Mouse (Mus musculus) CD8-positive naive resting alpha-beta T cell, adult 2 months (primary cell): ENCODE results near the gene Nolc1.

ENCODE experiments used
- DNase-seq, 2 experiments: peaks; one replicate each; pipeline ENCODE4 v3.0.0; 2022; ENCODE audit warnings: low read depth in 2 of 2, low spot score in 2 of 2

Nolc1 gene

DNA sequence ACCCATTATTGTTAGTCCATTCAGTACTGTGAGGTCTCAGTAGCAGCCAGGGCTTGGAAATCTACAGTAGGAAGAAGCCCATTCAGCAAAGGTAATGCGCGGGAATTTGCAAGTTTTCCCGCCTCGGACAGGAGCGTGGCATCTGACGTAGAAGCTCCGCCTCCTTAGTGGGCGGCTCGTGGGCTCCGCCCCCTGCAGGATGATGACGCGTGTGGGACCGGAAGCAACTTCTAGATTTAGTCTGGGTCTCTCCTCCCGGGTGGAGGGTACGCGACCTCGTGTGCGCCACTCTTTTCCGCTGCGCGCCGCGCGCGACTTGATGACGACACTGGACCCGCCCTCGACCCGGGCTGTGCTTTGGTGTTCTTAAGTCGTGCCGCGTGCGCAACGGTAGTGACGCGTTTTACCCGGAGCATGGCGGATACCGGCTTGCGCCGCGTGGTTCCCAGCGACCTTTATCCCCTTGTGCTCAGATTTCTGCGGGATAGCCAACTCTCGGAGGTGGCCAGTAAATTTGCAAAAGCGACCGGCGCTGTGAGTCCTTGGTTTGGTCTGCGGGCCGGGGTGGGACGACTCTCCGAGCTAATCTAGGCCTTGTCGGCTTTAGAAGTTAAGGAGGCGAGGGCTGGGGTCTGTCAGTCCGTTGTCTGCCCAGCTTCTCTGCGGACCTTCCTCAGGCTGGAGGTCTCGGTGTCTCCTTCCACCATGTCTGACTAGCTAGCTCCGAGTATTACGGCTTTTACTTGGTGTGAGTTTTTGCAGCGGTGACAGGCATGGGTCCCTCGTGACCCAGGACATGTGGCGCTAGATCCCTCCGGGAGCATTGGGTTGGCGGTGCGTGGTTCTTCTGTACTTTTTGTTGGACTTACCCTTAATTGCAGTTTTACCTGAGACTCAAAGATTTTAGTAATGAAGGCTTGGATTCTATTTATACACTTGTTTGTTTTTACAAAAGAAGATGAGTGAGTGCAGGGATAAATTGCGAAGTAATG, at the start of gene Nolc1:
TSS of gene Nolc1 (plus strand) at position 248 of the 992 bp plus-strand sequence.
- peak; percentile 98 to 99 for DNase-seq

DNA sequence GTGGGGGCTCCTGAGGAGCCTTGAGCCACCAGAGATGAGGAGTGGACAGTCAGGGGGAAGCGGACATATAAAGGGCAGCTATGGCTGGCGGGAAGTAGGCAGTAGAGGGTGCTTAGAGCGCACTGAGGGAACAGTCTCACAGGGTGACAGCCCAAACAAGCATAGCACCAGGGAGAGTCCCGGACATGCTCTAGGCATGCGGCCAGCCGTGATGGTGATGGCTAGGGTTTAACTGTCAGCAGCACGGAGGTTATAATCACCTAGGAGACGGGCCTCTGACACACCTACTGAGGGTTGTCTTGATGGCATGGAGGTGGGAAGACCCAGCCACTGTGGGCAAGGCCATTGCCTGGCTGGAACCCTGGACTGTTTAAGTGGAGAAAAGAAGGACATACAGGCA, 49.1 kb upstream of the Nolc1 start:
- DNase-seq, result no peak

DNA sequence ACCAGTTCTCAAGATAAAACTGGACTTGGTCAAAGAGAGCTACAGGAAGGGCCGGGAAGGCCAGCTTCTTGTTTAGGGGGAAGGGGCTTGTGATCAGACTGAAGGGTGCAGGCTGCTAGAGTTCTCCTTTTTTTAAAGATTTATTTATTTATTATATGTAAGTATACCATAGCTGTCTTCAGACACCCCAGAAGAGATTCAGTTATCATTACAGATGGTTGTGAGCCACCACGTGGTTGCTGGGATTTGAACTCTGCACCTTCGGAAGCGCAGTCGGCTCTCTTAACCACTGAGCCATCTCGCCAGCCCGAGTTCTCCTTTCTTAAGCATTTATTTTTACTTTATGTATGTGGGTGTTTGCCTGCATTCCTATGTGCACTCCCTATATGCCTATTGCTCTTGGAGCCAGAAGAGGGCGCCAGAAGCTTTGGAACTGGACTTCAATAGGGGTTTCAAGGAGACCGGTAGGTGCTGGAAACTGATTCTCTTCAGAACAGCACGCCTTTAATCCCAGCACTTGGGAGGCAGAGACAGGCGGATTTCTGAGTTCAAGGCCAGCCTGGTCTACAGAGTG, 46.8 kb upstream of the Nolc1 start:
- no peak for DNase-seq

DNA sequence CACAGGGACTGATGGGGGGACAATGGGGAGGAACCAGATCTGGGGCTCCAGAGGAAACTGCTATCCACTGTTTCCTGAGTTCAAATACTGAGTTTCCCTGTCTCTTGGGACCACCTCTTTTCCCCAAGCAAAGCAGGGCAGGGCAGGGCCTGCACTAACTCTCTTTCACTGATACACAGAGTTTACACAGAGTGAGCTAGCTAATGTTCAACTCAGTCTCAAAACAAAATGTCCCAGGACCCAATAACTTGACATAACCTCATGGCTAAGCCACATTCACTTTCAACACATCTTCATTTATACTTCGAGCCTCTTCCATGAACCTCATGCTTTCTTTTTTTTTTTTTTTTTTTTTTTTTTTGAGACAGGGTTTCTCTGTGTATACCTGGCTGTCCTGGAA, 46.0 kb upstream of the Nolc1 start:
- no peak for DNase-seq

DNA sequence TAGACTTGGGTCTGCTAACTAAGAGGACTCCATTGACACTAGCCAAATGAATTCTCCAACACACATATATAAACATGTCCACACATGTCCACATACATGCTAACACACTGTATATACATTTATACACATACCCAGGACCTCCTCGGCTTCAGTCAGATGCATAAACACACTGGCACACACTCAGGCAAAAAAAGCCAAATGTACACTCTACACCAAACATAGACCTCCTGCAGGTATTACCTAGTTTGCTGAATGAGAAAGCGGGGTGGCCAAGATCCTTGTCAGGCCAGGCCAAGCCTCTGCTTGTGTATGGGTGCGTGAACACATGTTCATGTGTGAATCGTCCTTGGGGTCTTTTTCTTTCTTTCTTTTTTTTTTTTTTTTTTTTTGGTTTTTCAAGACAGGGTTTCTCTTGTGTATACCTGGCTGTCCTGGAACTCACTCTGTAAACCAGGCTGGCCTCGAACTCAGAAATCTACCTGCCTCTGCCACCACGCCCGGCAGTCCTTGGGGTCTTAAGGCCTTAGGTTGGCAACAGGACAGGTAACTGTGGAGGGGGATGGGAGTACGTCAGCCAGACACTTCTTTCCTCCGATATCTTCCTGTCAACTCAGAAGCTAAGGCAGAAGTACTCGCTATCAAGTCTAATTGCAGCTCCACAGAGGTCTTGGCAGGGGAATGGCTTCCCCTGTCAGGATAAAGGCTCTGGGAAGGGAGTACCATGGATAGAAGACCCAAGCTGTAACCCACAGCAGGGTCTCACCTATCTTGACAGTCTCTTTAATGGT, 45.3 kb upstream of the Nolc1 start:
- DNase-seq, result no peak

DNA sequence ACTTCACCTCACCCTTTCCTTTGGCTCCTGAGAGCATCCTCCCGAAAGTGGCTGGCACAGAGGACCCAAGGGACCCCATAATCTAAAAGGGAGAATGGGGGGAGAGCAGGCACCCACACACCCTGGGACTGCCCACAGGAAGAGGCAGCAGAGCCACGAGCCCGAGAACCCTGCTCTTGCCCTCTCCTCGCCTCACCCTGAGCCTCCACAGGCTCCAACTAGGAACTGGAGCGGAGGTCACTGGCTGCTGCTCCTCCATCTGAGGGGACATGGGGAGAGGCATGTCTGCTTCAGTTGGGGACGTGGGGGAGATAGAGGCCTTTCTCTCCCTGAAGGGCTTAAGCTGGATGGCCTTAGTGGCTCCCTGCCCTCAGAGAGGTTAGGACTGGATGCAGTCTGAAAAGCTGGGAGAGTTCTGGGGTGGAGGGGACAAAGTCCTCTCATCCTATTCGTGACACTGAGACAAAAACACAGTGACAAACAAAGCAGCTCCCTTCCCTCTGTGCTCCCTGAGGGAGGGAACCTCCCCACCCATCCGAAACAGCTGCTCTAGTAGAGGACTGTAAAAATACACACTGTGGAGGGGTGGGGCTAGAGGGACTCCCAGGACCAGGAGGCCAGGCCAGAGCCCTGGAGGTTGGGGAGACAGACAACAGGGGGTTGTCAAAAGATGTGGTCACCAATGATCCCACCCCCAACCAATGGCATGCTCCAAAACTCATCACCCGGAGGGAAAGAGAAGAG, 43.8 kb upstream of the Nolc1 start:
- DNase-seq, result no peak

DNA sequence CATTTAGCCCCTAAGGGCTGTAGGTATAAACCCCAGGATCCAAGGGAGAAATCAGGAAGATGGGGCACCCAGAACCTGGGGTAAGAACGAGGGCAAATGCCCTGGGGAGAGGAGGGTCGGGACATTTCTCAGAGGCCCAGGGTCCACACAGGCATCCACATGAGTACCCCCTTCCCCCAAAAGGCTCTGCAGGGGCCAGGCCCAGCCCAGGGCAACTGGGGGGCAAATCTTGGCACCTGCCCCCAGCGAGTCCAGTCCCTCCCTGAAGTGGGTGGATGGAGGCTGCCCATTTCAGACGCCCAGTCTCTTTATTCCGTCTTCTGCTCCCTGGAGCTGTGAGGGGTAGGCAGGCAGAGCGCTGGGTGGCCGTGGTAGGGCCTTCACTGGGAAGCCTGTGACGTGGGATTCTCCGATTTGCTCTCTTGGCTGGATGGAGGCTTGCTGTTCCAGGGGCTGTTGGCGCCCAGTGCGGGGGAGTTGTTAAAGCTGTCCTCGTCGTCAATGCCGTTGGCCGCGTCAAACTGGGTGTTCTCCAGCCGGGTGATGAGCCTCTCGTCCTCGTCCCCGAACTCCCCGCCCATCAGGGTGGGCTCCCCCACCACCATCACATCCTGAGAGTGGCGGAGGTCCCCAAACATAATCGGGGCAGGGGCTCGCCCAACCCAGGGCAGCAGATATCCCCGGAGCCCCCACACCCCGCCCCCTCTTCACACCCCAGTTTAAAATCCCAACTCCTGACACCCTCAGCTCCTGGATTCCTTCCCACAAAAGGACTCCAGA, 42.7 kb upstream of the Nolc1 start:
- DNase-seq, result no peak

DNA sequence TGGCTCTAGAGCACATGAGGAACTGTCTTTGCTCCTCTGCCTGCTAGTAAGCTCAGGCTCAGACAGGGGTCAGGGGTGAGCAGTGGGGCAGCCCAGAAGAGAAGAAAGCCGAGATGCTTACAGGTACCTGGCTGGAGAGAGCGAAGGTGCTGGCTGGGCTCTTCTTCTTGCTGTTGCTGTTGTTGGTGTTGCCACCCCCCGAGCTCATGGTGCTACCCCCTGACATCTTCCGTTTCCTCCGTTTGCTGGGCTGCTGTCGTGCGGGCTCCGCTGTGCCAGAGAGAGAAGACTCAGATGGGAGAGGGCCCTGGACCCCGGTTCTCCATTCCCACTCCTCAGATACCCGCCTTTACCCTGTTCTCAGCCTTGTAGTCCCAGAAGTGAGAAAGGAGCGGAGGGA, 41.8 kb upstream of the Nolc1 start:
- DNase-seq, result no peak

DNA sequence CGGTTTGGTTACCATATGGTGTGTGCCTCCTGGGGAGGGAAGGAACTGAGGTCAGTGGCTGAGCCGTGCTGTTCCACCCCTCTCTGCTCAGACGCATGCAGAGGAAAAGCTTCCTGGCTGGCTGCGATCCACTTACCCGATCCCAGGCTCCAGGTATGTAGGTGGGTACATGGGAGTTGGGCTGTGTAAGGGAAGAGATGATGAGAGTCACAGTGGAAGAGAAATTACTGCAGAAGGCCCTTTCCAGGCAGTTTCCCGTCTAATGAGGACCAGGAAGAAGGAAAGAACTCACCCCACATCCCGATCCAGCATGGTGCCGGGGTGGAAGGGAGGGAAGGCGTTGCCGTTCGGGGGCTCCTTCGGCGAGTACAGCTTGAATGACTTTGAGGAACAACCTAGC, 39.7 kb upstream of the Nolc1 start:
- no peak for DNase-seq

DNA sequence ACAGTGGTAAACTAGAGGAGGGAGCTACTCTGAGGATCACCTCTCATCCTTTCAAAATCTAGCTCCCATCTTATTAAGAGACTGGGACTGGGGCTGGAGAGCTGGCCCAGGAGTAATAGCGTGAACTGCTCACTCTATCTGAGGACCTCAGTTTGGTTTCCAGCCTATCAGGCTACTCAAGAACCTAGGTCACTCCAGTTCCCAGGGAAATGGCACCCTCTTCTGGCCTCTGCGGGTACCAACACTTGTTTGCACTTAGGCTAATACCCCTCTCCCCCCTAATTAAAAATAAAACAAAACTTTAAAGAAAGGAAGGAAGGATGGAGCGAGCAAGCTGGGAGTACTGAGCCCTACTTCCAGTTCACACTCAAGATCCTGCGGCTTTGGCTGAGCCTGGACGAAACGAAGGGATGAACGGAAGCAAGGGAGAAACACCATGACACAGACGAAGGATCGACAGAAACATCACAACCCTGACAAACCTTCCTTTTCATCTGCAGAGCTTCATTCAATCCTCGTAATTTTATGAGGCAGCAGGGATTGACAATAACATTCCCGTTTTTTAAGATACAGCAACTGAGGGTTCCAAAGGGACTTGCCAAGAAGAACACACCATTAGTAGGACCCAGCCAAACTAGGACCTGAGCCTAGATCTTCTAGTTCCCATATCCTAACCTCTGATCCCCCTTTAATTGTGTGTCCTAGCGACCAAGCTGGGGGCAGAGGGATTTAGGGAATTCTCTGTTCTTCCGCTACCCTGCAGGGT, 39.0 kb upstream of the Nolc1 start:
- DNase-seq, result peak in 1 of 2 experiments; percentile 25

DNA sequence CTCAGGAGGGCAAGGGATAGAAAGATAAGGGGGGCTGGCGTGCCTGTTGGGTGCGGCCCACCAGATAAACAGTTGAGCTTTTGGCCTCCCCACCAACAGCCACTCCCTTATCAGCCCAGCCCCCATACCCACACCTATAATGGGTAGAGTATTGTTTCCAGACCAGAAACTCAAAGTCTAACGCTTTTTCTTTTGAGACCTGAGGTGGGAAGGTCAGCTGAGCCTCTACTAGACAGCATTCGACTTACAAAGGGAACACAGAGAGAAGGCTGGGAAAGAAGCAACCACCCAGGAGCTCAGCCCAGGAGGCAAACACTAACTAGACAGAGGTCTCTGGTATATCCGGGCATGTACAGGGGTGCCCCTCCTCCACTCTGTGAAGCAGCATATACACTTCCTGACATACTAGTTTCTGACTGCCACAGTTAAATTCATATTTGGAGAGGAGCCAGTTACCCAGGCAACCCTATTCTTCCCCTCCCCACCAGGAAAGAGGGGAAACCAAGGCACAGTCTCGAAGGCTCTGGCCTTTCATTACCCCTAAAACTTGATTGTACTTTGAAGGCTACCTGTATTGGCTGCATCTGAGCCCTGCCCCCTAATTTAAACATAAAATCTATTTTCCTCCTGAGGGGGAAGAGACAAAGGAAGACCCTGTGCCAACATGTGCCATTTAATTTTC, 38.3 kb upstream of the Nolc1 start:
- peak in 1 of 2 experiments; percentile 42 for DNase-seq

DNA sequence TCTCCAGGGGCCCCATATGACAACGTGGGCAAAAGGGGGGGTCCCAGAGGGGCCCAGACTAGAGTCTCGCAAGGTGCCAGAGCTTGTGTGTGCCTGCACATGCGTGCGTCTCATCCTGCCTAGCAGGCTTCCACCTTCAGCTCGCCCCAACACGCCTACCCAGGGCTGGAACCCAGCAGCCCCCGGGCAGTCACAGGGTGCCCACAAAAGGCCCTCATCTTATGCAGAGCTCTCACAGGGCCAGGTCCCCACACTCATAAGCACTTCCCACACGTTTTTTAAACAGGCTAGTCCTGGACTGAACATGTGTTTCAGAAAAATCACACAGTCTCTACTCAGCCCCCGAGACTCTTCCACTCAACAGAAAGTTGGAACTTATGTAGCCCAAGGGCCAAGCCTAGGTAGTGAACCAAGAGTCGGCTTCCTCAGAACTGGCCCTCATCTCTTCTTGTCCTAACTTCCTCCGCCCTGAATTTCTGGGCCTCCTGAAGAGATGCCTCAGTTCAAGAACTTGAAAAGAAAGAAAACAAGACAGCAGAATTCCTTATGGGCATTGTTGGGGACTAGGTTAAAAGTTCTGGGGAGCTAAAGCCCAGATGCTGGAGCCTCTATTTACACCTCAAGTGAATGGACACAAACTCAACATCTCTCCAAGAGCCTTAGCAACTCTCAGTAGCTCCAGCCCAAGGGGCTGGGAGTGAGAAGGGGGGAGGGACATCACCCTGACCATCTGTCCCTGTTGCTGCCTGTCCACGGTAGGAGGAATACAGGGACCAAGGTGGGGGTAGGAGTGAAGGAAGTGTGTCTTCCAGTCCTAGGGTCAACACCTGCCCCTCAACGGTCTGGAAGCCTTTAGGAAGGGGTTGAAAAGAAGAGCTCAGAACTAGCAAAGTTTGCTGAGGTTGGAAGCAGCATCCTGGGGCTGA, 37.5 kb upstream of the Nolc1 start:
- peak in 1 of 2 experiments; percentile 32 for DNase-seq

DNA sequence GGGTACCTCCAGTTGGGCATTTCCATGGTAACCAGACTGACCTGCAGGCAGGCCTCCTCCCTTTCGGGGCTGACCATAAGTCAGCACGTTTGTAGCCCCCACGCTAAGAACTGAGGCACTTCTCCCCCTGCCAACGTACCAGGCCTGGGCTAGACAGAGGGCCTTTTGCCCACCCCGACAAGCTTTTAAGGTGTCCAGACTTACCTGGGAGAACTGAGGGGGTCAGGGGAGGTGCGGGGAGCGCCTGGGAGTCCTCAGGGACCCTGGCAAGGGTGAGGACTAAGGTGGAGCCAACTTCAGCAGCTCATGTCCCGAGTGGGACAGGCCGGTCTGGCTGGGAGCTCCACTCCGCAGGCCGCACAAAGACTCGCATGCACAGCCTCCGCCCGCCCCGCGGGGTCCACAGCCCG, 36.8 kb upstream of the Nolc1 start:
- DNase-seq, result no peak

DNA sequence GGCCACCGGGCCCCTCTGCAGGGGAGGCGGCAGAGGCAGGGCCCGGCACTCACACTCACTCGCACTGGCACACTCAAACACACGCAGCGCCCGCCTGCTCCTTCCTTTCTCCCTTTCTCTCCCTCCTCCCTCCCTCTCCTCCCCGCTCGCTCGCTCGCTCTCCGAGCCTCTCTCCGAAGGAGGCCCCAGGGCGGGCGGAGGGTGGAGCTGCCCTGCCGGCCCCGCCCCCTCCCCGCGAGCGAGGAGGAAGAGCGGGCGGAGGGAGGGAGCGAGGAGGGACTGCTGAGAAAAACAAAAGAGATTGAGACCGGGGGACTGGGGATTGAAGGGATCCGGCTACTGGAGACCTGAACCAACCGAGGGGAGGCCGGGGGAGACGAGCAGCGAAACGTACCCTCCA, 36.2 kb upstream of the Nolc1 start:
- peak; percentile 78 to 84 for DNase-seq

DNA sequence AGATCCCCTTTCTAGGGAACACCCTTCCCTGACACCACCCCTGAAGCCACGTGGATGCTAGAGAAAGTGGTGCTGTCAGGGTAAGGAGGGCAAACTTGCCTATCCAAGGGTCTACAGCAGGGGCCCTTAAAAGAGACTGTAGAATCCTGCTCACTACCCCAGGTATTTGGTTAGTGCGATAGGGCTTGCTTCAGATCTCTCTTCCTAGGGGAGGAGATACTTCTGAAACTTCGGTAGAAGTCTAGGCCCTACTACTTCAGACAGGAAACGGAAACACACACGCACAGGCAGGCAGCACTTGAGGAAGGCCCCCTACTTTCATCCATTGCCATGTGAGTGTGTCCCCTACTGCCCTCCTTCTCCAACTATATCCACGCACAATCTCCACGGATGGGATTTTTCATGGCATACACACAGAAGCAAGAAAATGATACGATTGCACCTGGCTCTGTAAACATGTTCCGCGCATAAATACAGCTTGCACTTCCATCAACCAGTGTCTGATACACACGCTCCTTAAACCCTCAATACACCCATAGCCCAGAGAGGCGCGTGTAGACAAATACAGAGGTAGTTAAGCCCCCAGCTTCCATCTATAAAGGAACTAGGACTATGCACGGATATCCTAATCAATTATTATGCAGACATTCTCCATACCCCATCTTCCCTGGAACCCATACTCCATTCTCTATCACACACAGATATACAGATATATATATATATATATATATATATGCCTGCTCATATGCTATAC, 35.3 kb upstream of the Nolc1 start:
- peak; percentile 41 to 59 for DNase-seq

DNA sequence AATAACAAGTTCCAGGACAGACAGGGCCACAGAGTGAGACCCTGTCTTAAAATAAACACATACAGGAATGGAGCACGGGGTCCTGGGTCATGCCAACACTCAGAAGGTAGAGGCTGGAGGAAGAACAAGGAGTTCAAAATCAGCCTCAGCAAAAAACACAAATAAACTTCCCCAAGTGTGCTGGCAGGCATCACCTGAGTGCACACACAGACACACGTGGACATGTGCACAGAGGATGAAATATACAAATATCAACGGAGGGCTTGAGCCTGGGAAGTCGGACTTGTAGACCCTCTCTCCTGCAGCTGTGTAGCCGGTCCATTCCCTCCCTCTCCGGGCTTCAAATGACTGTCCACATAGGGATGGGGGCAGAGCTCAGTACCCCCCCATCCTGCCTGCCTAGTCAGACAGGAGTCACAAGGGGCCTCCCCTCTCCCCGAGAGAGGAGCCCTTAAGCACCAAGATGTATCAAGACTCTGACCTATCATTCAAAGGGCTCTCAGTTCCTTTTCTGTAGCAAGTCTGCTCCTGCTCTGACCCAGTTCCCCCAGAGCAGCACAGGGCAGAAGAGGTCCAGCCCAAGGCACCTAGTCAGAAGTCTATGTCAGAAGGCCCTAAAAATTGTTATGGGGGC, 34.2 kb upstream of the Nolc1 start:
- no peak for DNase-seq
